Mouse (Mus musculus) CH12.LX (cell line): ENCODE measurements around the gene Rnf141. TPM values are rescaled to one million over a fixed set of nuclear protein-coding genes. Genes with fewer than 3 reads are reported as not detected.

Experiments used
- DNase-seq: peaks from one replicate; pipeline ENCODE4 v3.0.0-alpha.2; 2013; ENCODE audit errors: extremely low read depth
- H3K27ac ChIP-seq: 2 replicates; pipeline ENCODE4 v1.5.1; 2012; ENCODE audit warnings: low read depth, mild to moderate bottlenecking, control low read depth, moderate library complexity; ENCODE audit not compliant: insufficient read depth
- H3K27me3 ChIP-seq: replicated peaks from 2 replicates; pipeline ENCODE3; 2012; ENCODE audit warnings: inconsistent platforms
- H3K36me3 ChIP-seq, 2 experiments: replicated peaks in 1 of 2; 2 replicates each; pipeline versions ENCODE3 to v1.6.1; 2012; ENCODE audit warnings: inconsistent platforms in 1 of 2, low read length in 1 of 2, mild to moderate bottlenecking in 1 of 2, mixed read lengths in 1 of 2, moderate library complexity in 1 of 2; ENCODE audit not compliant: control insufficient read depth in 1 of 2, insufficient read depth in 1 of 2
- H3K4me1 ChIP-seq, 2 experiments: 2 replicates each; pipeline ENCODE4 v1.6.1; 2012; ENCODE audit warnings: inconsistent platforms in 1 of 2, moderate library complexity in 1 of 2; ENCODE audit not compliant: insufficient read depth in 2 of 2, control insufficient read depth in 1 of 2
- H3K4me2 ChIP-seq: 2 replicates; pipeline ENCODE4 v1.6.1; 2012; ENCODE audit warnings: low read depth, mild to moderate bottlenecking, control low read depth; ENCODE audit not compliant: poor library complexity, insufficient read depth, severe bottlenecking
- H3K4me3 ChIP-seq, 3 experiments: fragments of 150-350 bp in 1 of 3; sonication (generic) in 1 of 3; replicated peaks in 1 of 3; 2 replicates each; pipeline versions ENCODE3 to v1.5.1; 2011 to 2012; ENCODE audit warnings: low read depth in 2 of 3, low read length in 2 of 3, mild to moderate bottlenecking in 2 of 3, moderate library complexity in 2 of 3, control low read depth in 1 of 3, improper control_type of control experiment in 1 of 3, inconsistent platforms in 1 of 3, mixed read lengths in 1 of 3; ENCODE audit not compliant: poor library complexity in 1 of 3
- H3K79me2 ChIP-seq: replicated peaks from 2 replicates; pipeline ENCODE4 v1.6.1; 2012; ENCODE audit warnings: mild to moderate bottlenecking, moderate library complexity; ENCODE audit not compliant: control insufficient read depth, poor library complexity, insufficient read depth, severe bottlenecking; ENCODE audit errors: extremely low read depth
- H3K9ac ChIP-seq: 2 replicates; pipeline ENCODE4 v1.6.1; 2012; ENCODE audit warnings: low read depth, mild to moderate bottlenecking, control low read depth, moderate library complexity; ENCODE audit not compliant: insufficient read depth
- H3K9me3 ChIP-seq: replicated peaks from 2 replicates; pipeline ENCODE3; 2012; ENCODE audit warnings: low read length, inconsistent platforms, mixed read lengths
- BHLHE40 ChIP-seq: IDR thresholded peaks from 2 replicates; pipeline ENCODE4 v1.6.1; 2011; ENCODE audit warnings: mild to moderate bottlenecking, low read depth, low read length, improper control_type of control experiment
- CHD1 ChIP-seq: IDR thresholded peaks from 2 replicates; pipeline ENCODE4 v1.6.1; 2012; ENCODE audit warnings: low read depth, low read length, improper control_type of control experiment, inconsistent platforms
- CHD2 ChIP-seq: IDR thresholded peaks from 2 replicates; pipeline ENCODE4 v1.6.1; 2011; ENCODE audit warnings: low read length, improper control_type of control experiment
- CTCF ChIP-seq, 2 experiments: IDR thresholded peaks in 1 of 2; conservative IDR thresholded peaks in 1 of 2; 2 replicates each; pipeline ENCODE4 v1.5.1; 2011 to 2012; ENCODE audit warnings: low read depth in 2 of 2, low read length in 2 of 2, improper control_type of control experiment in 1 of 2, inconsistent platforms in 1 of 2, mild to moderate bottlenecking in 1 of 2, moderate library complexity in 1 of 2
- E2F4 ChIP-seq: IDR thresholded peaks from 2 replicates; pipeline ENCODE4 v1.6.1; 2011; ENCODE audit warnings: low read depth, low read length, improper control_type of control experiment; ENCODE audit not compliant: insufficient replicate concordance
- ELF1 ChIP-seq: IDR thresholded peaks from 2 replicates; pipeline ENCODE4 v1.6.1; 2014; ENCODE audit warnings: low read depth, mild to moderate bottlenecking, inconsistent platforms, low read length, improper control_type of control experiment
- EP300 ChIP-seq: IDR thresholded peaks from 2 replicates; pipeline ENCODE4 v1.6.1; 2011; ENCODE audit warnings: low read length, improper control_type of control experiment
- ETS1 ChIP-seq: conservative IDR thresholded peaks from 2 replicates; pipeline ENCODE4 v1.6.1; 2012; ENCODE audit warnings: low read depth, mild to moderate bottlenecking, inconsistent platforms, low read length, improper control_type of control experiment, moderate library complexity
- GABPA ChIP-seq: IDR thresholded peaks from 2 replicates; pipeline ENCODE4 v1.6.1; 2012; ENCODE audit warnings: low read depth, low read length, improper control_type of control experiment, inconsistent platforms; ENCODE audit not compliant: insufficient replicate concordance
- HCFC1 ChIP-seq: IDR thresholded peaks from 2 replicates; pipeline ENCODE4 v1.6.1; 2012; ENCODE audit warnings: low read depth, mild to moderate bottlenecking, inconsistent platforms, low read length, improper control_type of control experiment
- IRF4 ChIP-seq: IDR thresholded peaks from 2 replicates; pipeline ENCODE4 v1.6.1; 2014; ENCODE audit warnings: low read depth, mild to moderate bottlenecking, inconsistent platforms, low read length, improper control_type of control experiment
- JUN ChIP-seq: IDR thresholded peaks from 2 replicates; pipeline ENCODE4 v1.6.1; 2011; ENCODE audit warnings: low read depth, mild to moderate bottlenecking, low read length, improper control_type of control experiment, moderate library complexity; ENCODE audit not compliant: insufficient read depth
- JUND ChIP-seq: conservative IDR thresholded peaks from 2 replicates; pipeline ENCODE4 v1.6.1; 2011; ENCODE audit warnings: low read depth, low read length, improper control_type of control experiment
- KAT2A ChIP-seq: IDR thresholded peaks from 2 replicates; pipeline ENCODE4 v1.6.1; 2012; ENCODE audit warnings: low read length, improper control_type of control experiment, inconsistent platforms; ENCODE audit not compliant: insufficient replicate concordance
- MAFK ChIP-seq: IDR thresholded peaks from 2 replicates; pipeline ENCODE4 v1.6.1; 2011; ENCODE audit warnings: low read length, improper control_type of control experiment; ENCODE audit not compliant: insufficient replicate concordance
- MAZ ChIP-seq: IDR thresholded peaks from 2 replicates; pipeline ENCODE4 v1.6.1; 2012; ENCODE audit warnings: low read depth, mild to moderate bottlenecking, inconsistent platforms, low read length, improper control_type of control experiment, moderate library complexity
- MXI1 ChIP-seq: IDR thresholded peaks from 2 replicates; pipeline ENCODE4 v1.6.1; 2011; ENCODE audit warnings: mild to moderate bottlenecking, low read depth, low read length, improper control_type of control experiment
- MYC ChIP-seq: IDR thresholded peaks from 2 replicates; pipeline ENCODE4 v1.6.1; 2011; ENCODE audit warnings: low read depth, mild to moderate bottlenecking, improper control_type of control experiment, low read length
- NELFE ChIP-seq: IDR thresholded peaks from 2 replicates; pipeline ENCODE4 v1.6.1; 2011; ENCODE audit warnings: low read depth, low read length, improper control_type of control experiment
- NRF1 ChIP-seq: IDR thresholded peaks from 2 replicates; pipeline ENCODE4 v1.6.1; 2014; ENCODE audit warnings: low read depth, mild to moderate bottlenecking, inconsistent platforms, low read length, improper control_type of control experiment, moderate library complexity
- PAX5 ChIP-seq: IDR thresholded peaks from 2 replicates; pipeline ENCODE4 v1.6.1; 2012; ENCODE audit warnings: low read length, inconsistent platforms, mixed read lengths
- POLR2A ChIP-seq: IDR thresholded peaks from 2 replicates; pipeline ENCODE4 v1.6.1; 2011; ENCODE audit warnings: low read depth, mild to moderate bottlenecking, improper control_type of control experiment, low read length
- POLR2AphosphoS2 ChIP-seq: IDR thresholded peaks from 2 replicates; pipeline ENCODE4 v1.6.1; 2011; ENCODE audit warnings: low read depth, low read length, improper control_type of control experiment
- RAD21 ChIP-seq: IDR thresholded peaks from 2 replicates; pipeline ENCODE4 v1.6.1; 2011; ENCODE audit warnings: low read depth, mild to moderate bottlenecking, low read length, improper control_type of control experiment, moderate library complexity
- SIN3A ChIP-seq: IDR thresholded peaks from 2 replicates; pipeline ENCODE4 v1.6.1; 2012; ENCODE audit warnings: low read length, improper control_type of control experiment, inconsistent platforms
- SMC3 ChIP-seq: IDR thresholded peaks from 2 replicates; pipeline ENCODE4 v1.6.1; 2011; ENCODE audit warnings: low read depth, low read length, improper control_type of control experiment
- TCF12 ChIP-seq: IDR thresholded peaks from 2 replicates; pipeline ENCODE4 v1.6.1; 2014; ENCODE audit warnings: low read depth, mild to moderate bottlenecking, inconsistent platforms, low read length, improper control_type of control experiment
- UBTF ChIP-seq: IDR thresholded peaks from 2 replicates; pipeline ENCODE4 v1.6.1; 2012; ENCODE audit warnings: low read depth, mild to moderate bottlenecking, inconsistent platforms, low read length, improper control_type of control experiment, moderate library complexity
- USF1 ChIP-seq: IDR thresholded peaks from 2 replicates; pipeline ENCODE4 v1.6.1; 2014; ENCODE audit warnings: low read depth, mild to moderate bottlenecking, inconsistent platforms, low read length, improper control_type of control experiment
- USF2 ChIP-seq: conservative IDR thresholded peaks from 2 replicates; pipeline ENCODE4 v1.6.1; 2011; ENCODE audit warnings: low read depth, low read length, improper control_type of control experiment
- ZKSCAN1 ChIP-seq: IDR thresholded peaks from 2 replicates; pipeline ENCODE4 v1.6.1; 2012; ENCODE audit warnings: low read depth, inconsistent platforms, low read length, improper control_type of control experiment, borderline replicate concordance
- ZMIZ1 ChIP-seq: IDR thresholded peaks from 2 replicates; pipeline ENCODE4 v1.6.1; 2012; ENCODE audit warnings: low read depth, mild to moderate bottlenecking, inconsistent platforms, low read length, improper control_type of control experiment
- ZNF384 ChIP-seq: IDR thresholded peaks from 2 replicates; pipeline ENCODE4 v1.6.1; 2012; ENCODE audit warnings: low read depth, low read length, improper control_type of control experiment, inconsistent platforms
- dilution Hi-C: fragments of 300-500 bp; cut with MboI; formaldehyde crosslinking; loops from 2 replicates; pipeline ENCODE4 v1.14.3; 2020; ENCODE audit warnings: low sequenced_read_pairs; ENCODE audit not compliant: extremely low pct_unique_long_range_greater_than_20kb, extremely low pct_ligation_motif_present
- in situ Hi-C: fragments of 300-500 bp; cut with MboI; formaldehyde crosslinking; loops from 3 replicates; pipeline ENCODE4 v1.14.3; 2019; ENCODE audit warnings: low sequenced_read_pairs, low pct_ligation_motif_present, low pct_unique_long_range_greater_than_20kb, mixed read lengths
- polyA plus RNA-seq: library from polyadenylated mRNA; unstranded; fragments of >175 nt; gene quantifications from 2 replicates; pipeline ENCODE4 v1.2.1, GENCODE M21; 2012; ENCODE audit warnings: low read depth; ENCODE audit not compliant: insufficient read length
- total RNA-seq, 2 experiments: library from RNA; depleted of rRNA; stranded (reverse); fragments of 300-350 nt in 1 of 2; fragments of >200 nt in 1 of 2; gene quantifications; 2 replicates each; pipeline ENCODE4 v1.2.3; 2012 to 2014

The Rnf141 gene
- total and polyA plus RNA-seq, 3 experiments: 16.1 to 21.5 (median 18.1) TPM

- TF ChIP-seq SIN3A (no peak), HCFC1 (no peak), POLR2AphosphoS2 (no peak), PAX5 (no peak), NRF1 (no peak), BHLHE40 (no peak), EP300 (no peak), ZKSCAN1 (no peak), JUND (no peak)
- dilution Hi-C loops (no loop called here), in situ Hi-C loops (no loop called here)
Measured at GRCm38 (mm10) chr7:110847321-110847720, 3.1 kb upstream of the Rnf141 start.

GRCm38 (mm10) chr7:110840332-110840731 is 3.9 kb downstream of the Rnf141 start:
- DNase-seq: peak; percentile 82
- no peaks in the 10 kb centered on the region for H3K9me3 ChIP-seq
- peaks cover 3% of the 10 kb centered on the region for H3K79me2 ChIP-seq
- H3K4me2 ChIP-seq: peak overlapping the region; percentile 67
- in situ Hi-C loops: no loop called here
- peaks cover 3 to 26% of the 10 kb centered on the region in 2 experiments for H3K4me1 ChIP-seq
- dilution Hi-C loops: no loop called here
- H3K27me3 ChIP-seq: no peaks in the 10 kb centered on the region
- H3K9ac ChIP-seq: peak overlapping the region; percentile 39; the same call in 1 of the 2 replicates
- H3K27ac ChIP-seq: no peak overlapping the region
- H3K36me3 ChIP-seq: peaks cover 4 to 18% of the 10 kb centered on the region in 2 experiments
- no peak overlapping the region for H3K4me3 ChIP-seq
- peak; percentile 65; the same call in 1 of the 2 replicates for TF ChIP-seq ELF1
- no peak for TF ChIP-seq RAD21
- TF ChIP-seq KAT2A: no peak
- no peak for TF ChIP-seq USF1
- no peak for TF ChIP-seq SMC3
- peak; percentile 69 for TF ChIP-seq ETS1
- peak; percentile 91 for TF ChIP-seq IRF4
- TF ChIP-seq MAZ: no peak
- TF ChIP-seq CHD1: peak; percentile 58; the same call in 1 of the 2 replicates
- peak; percentile 87 for TF ChIP-seq EP300
- no peak for TF ChIP-seq POLR2AphosphoS2
- no peak for TF ChIP-seq CTCF (conservative IDR thresholded peaks at IDR 0.05 in 1 of 2, IDR thresholded peaks at IDR 0.05 in 1 of 2; ENCODE audit: low read depth in 2 of 2, low read length in 2 of 2)
- TF ChIP-seq UBTF: no peak
- no peak for TF ChIP-seq USF2
- no peak for TF ChIP-seq PAX5
- no peak for TF ChIP-seq ZNF384
- peak; percentile 51 for TF ChIP-seq BHLHE40
- TF ChIP-seq MAFK: peak; percentile 32; the same call in 1 of the 2 replicates
- no peak for TF ChIP-seq NELFE
- peak; percentile 87 for TF ChIP-seq MXI1
- peak; percentile 53; the same call in 1 of the 2 replicates for TF ChIP-seq TCF12
- no peak for TF ChIP-seq E2F4
- no peak for TF ChIP-seq ZMIZ1
- TF ChIP-seq MYC: peak; percentile 64; the same call in 1 of the 2 replicates
- TF ChIP-seq JUN: 0 out of 2 replicates have a peak, but pooled peaks have one; percentile 23
- TF ChIP-seq JUND: 0 out of 2 replicates have a peak, but pooled peaks have one; percentile 25
- 0 out of 2 replicates have a peak, but pooled peaks have one; percentile 33 for TF ChIP-seq CHD2
- no peak for TF ChIP-seq GABPA
- peak; percentile 36; the same call in 1 of the 2 replicates for TF ChIP-seq POLR2A

More at GRCm38 (mm10) chr7:110847321-110847720, 3.1 kb upstream of the Rnf141 start:
- no peak overlapping the region for H3K27ac ChIP-seq
- peaks cover 3% of the 10 kb centered on the region for H3K79me2 ChIP-seq
- no peak for DNase-seq
- H3K9me3 ChIP-seq: peaks cover 2% of the 10 kb centered on the region
- H3K36me3 ChIP-seq: no peaks in the 10 kb centered on the region
- no peaks in the 10 kb centered on the region for H3K27me3 ChIP-seq
- no peak overlapping the region for H3K4me2 ChIP-seq
- peaks cover 3 to 7% of the 10 kb centered on the region in 2 experiments for H3K4me1 ChIP-seq
- H3K4me3 ChIP-seq: no peak overlapping the region
- H3K9ac ChIP-seq: no peak overlapping the region
